Mouse (Mus musculus): ENCODE results near the gene Zfp934. TPM values are rescaled to one million over a fixed set of nuclear protein-coding genes. Genes with fewer than 3 reads are reported as not detected.

Zfp934 gene
- polyA plus RNA-seq (2012; rRNA removed; ENCODE audit: low replicate concordance), result 0.50 and 1.8 TPM in 2 replicates

GRCm38 (mm10) chr13:62571099-62571498 lies at the start of gene Zfp934:
Zfp934 (minus strand) TSS chr13:62571199.

DNA sequence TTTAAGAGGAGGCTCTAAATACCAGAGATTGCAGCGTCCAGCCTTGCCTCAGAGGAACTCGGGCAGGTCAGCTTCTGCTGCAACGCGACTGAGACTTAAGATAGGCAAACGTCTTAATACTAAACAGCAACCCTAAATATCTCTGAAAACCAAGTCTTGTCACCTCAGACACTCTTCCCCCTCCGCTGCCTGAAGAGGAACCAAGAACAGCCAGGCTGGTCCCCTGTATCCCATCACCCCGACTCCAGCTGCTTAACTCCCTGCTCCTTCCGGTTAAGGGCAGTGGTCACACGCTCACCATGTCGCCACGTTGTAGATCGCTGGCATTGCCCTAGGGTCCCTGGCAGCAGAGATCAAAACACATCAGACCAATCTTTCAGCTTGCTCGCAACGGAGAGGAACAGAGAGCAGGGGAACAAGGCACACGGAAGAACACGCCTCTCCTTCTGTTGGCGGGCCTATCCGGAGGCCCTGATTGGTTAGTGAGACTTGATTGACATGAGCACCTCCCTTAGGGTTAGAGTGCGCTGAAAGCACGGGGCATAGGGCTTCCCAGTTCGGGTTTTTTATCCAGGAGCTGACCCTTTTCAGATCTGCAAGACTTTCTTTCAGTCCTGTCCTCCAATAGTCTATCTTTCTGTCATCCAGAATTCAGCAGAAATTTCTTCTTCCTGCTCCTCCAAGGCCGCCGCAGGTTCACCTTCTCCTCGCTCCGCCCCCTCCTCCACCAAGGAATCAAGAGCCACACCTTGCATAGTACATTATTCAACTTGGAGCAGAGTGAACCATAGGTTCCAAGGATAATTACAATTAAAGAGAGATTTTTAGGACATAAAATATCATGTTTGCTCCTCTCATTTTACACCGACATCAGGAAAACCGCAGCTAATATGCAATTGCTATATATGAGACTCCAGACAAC lies 12.5 kb downstream of the Zfp934 start, which contains the start of gene Zfp935:
TSS of gene Zfp935 (minus strand) at position 323 of the 922 bp plus-strand sequence.

GRCm38 (mm10) chr13:62466424-62467334 lies 104.3 kb downstream of the Zfp934 start, which contains the start of gene Gm49359:
Gm49359 (minus strand) TSS chr13:62466832.

Other genes with a start within 250 kb of the Zfp934 start
- 0.08 and 0.19 TPM in 2 replicates for gene Gm3604, start 188.0 kb downstream of the Zfp934 start, polyA plus RNA-seq (2012; rRNA removed; ENCODE audit: low replicate concordance)
- gene Gm49359, start 104.4 kb downstream of the Zfp934 start, polyA plus RNA-seq (2012; rRNA removed; ENCODE audit: low replicate concordance), result 0.56 and 0.85 TPM in 2 replicates
- gene Zfp935, start 12.7 kb downstream of the Zfp934 start, polyA plus RNA-seq (2012; rRNA removed; ENCODE audit: low replicate concordance), result not detected in 2 replicates
- gene 6720489N17Rik, start 53.0 kb upstream of the Zfp934 start, polyA plus RNA-seq (2012; rRNA removed; ENCODE audit: low replicate concordance), result 0.11 and 0.19 TPM in 2 replicates
- 0.51 and 0.91 TPM in 2 replicates for gene Platr25, start 189.5 kb upstream of the Zfp934 start, polyA plus RNA-seq (2012; rRNA removed; ENCODE audit: low replicate concordance)
- 1.2 and 3.7 TPM in 2 replicates for gene Gm5141, start 214.6 kb upstream of the Zfp934 start, polyA plus RNA-seq (2012; rRNA removed; ENCODE audit: low replicate concordance)

Data from mammary gland, adult 2 months (tissue).